Mouse (Mus musculus) erythroblast, embryonic 14.5 days (primary cell): ENCODE data around the gene Ccdc33. TPM values are rescaled to one million over a fixed set of nuclear protein-coding genes. Genes with fewer than 3 reads are reported as not detected.

ENCODE experiments used
- H3K27me3 ChIP-seq: 2 replicates; pipeline ENCODE4 v1.6.1; 2012; ENCODE audit warnings: inconsistent platforms; ENCODE audit not compliant: control insufficient read depth
- H3K36me3 ChIP-seq: 2 replicates; pipeline ENCODE4 v1.6.1; 2012; ENCODE audit warnings: mild to moderate bottlenecking, inconsistent platforms; ENCODE audit not compliant: control insufficient read depth
- H3K4me1 ChIP-seq: 2 replicates; pipeline ENCODE4 v1.6.1; 2012; ENCODE audit warnings: inconsistent platforms; ENCODE audit not compliant: control insufficient read depth
- H3K4me3 ChIP-seq: replicated peaks from 2 replicates; pipeline ENCODE3; 2012; ENCODE audit warnings: moderate library complexity, mild to moderate bottlenecking, inconsistent platforms
- H3K9me3 ChIP-seq: 2 replicates; pipeline ENCODE4 v1.6.1; 2012; ENCODE audit warnings: low read length, inconsistent platforms, mixed read lengths; ENCODE audit not compliant: control insufficient read depth
- GATA1 ChIP-seq: IDR thresholded peaks from 2 replicates; pipeline ENCODE4 v1.6.1; 2012; ENCODE audit warnings: low read length, inconsistent platforms, mixed read lengths
- TAL1 ChIP-seq: IDR thresholded peaks from 3 replicates; pipeline ENCODE4 v1.6.1; 2012; ENCODE audit warnings: low read length, inconsistent platforms, mixed read lengths
- polyA plus RNA-seq: library from polyadenylated mRNA; stranded (reverse); fragments of >175 nt; gene quantifications from 2 replicates; pipeline ENCODE4 v1.2.3, GENCODE M21; 2012

The Ccdc33 gene
- polyA plus RNA-seq, 1 experiment: not detected

- Histone ChIP-seq H3K4me3 (no peak within 1 kb of the TSS), H3K4me1 (no peaks in the 10 kb centered on the region), H3K36me3 (no peaks in the 10 kb centered on the region), H3K9me3 (no peaks in the 10 kb centered on the region), H3K27me3 (no peaks in the 10 kb centered on the region)
- TF ChIP-seq GATA1 (no peak), TAL1 (no peak)
These were observed 112.7 kb downstream of the Ccdc33 start, which contains the start of gene Cyp11a1 for GRCm38 (mm10) chr9:58005753-58006461. Cyp11a1 (plus strand) TSS chr9:58006411.

- Histone ChIP-seq H3K9me3 (no peaks in the 10 kb centered on the region), H3K4me1 (no peaks in the 10 kb centered on the region), H3K4me3 (no peak overlapping the region), H3K27me3 (peaks cover 3% of the 10 kb centered on the region), H3K36me3 (no peaks in the 10 kb centered on the region)
- no peak for TF ChIP-seq GATA1
These were observed 115.4 kb downstream of the Ccdc33 start for GRCm38 (mm10) chr9:58003272-58003671.

- TF ChIP-seq GATA1 (no peak), TAL1 (no peak)
- Histone ChIP-seq H3K9me3 (no peaks in the 10 kb centered on the region), H3K27me3 (peaks cover 18% of the 10 kb centered on the region), H3K4me1 (peaks cover 7% of the 10 kb centered on the region), H3K36me3 (no peaks in the 10 kb centered on the region), H3K4me3 (no peak overlapping the region)
These were observed 118.9 kb downstream of the Ccdc33 start for GRCm38 (mm10) chr9:57999676-58000075.

GRCm38 (mm10) chr9:57998685-57999084 lies 119.9 kb downstream of the Ccdc33 start:
- no peaks in the 10 kb centered on the region for H3K36me3 ChIP-seq
- H3K4me1 ChIP-seq: peaks cover 7% of the 10 kb centered on the region
- H3K4me3 ChIP-seq: no peak overlapping the region
- TF ChIP-seq GATA1: no peak
- no peak for TF ChIP-seq TAL1
- H3K27me3 ChIP-seq: peaks cover 18% of the 10 kb centered on the region
- no peaks in the 10 kb centered on the region for H3K9me3 ChIP-seq

GRCm38 (mm10) chr9:57998032-57998659 lies 120.5 kb downstream of the Ccdc33 start:
- Histone ChIP-seq H3K4me1 (peaks cover 7% of the 10 kb centered on the region), H3K9me3 (no peaks in the 10 kb centered on the region), H3K4me3 (no peak overlapping the region), H3K27me3 (peaks cover 18% of the 10 kb centered on the region), H3K36me3 (no peaks in the 10 kb centered on the region)
- TF ChIP-seq TAL1 (no peak), GATA1 (no peak)

GRCm38 (mm10) chr9:57997511-57998031 lies 121.1 kb downstream of the Ccdc33 start:
- no peak for TF ChIP-seq TAL1
- no peak for TF ChIP-seq GATA1
- Histone ChIP-seq H3K4me1 (peaks cover 7% of the 10 kb centered on the region), H3K9me3 (no peaks in the 10 kb centered on the region), H3K36me3 (no peaks in the 10 kb centered on the region), H3K27me3 (peaks cover 18% of the 10 kb centered on the region), H3K4me3 (no peak overlapping the region)

DNA sequence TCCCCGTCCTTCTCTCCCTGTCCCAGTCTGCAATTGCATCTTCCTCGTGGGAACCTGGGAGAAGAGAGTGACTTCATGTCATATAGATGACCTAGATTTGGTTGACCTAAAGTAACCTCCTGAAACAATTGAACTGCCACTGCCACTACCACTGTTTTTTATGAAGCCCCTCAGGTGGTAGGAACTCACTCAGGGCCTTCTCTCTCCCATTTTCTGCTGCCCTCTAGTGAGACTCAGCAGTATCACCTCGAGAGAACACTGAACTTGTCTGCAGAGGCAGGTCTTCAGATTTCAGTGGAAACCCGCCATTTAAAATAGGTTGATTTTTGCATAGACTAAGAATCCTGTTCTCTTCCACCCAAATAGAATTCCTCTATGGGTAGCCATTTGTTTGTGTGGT lies 123.3 kb downstream of the Ccdc33 start:
- peaks cover 7% of the 10 kb centered on the region for H3K4me1 ChIP-seq
- no peaks in the 10 kb centered on the region for H3K36me3 ChIP-seq
- no peaks in the 10 kb centered on the region for H3K9me3 ChIP-seq
- no peak overlapping the region for H3K4me3 ChIP-seq
- peaks cover 18% of the 10 kb centered on the region for H3K27me3 ChIP-seq
- TF ChIP-seq TAL1 (no peak), GATA1 (no peak)

- H3K36me3 ChIP-seq: no peaks in the 10 kb centered on the region
- no peak overlapping the region for H3K4me3 ChIP-seq
- H3K9me3 ChIP-seq: no peaks in the 10 kb centered on the region
- TF ChIP-seq GATA1 (no peak), TAL1 (no peak)
- peaks cover 17% of the 10 kb centered on the region for H3K27me3 ChIP-seq
- H3K4me1 ChIP-seq: peaks cover 5% of the 10 kb centered on the region
These were observed 125.6 kb downstream of the Ccdc33 start for GRCm38 (mm10) chr9:57992781-57993591.

DNA sequence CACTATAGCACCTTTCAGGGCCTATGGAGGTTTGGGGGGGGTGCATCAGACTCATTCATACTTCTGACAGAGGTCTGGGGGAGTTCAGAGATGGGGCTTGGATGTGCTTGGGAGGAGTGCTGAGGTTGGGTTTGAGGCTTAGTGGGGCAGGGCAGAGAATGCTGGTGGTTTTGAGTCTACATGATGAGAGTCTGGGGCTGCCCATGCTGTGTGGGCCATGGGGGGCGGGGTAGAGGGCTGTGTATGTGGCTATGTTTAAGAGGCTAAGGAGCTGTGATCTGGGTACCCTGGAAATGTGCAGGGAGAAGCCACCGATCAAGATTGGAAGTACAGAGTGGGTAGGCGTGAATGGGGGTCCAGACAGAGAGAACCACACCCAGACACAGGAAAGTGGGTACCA lies 126.6 kb downstream of the Ccdc33 start:
- Histone ChIP-seq H3K4me1 (no peaks in the 10 kb centered on the region), H3K9me3 (no peaks in the 10 kb centered on the region), H3K4me3 (no peak overlapping the region), H3K36me3 (no peaks in the 10 kb centered on the region), H3K27me3 (peaks cover 15% of the 10 kb centered on the region)
- TF ChIP-seq GATA1: no peak
- TF ChIP-seq TAL1: no peak
